Mouse (Mus musculus) T-cell, adult 2 months (primary cell): ENCODE results near the gene Hist1h3d.
"Not testable (repeated sequence)": the region's sequence is repeated elsewhere in the genome, so short reads cannot be mapped to it uniquely, and the experiment has no call there.

Experiments
- DNase-seq: peaks from one replicate; pipeline ENCODE4 v3.0.0; 2022; ENCODE audit warnings: low spot score

The Hist1h3d gene

DNA sequence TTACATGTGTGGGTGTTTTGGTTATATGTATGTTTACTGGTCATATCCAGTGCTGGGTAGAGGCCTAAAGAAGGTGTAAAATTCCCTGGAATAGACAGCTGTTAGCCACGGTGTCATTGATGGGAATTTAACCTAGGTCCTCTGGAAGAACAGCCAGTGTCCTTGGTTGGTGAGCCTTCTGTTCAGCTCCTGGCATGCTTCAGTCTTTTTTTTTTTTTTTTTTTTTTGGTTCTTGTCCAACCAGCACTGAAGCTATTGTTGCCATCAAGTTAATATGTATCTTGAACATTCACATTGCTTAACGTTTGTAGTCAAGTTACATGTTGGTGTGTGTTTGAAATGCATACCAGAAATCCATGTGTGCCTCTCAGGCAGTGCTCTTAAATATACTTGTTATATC is 11.1 kb upstream of the Hist1h3d start:
- DNase-seq, result no peak

DNA sequence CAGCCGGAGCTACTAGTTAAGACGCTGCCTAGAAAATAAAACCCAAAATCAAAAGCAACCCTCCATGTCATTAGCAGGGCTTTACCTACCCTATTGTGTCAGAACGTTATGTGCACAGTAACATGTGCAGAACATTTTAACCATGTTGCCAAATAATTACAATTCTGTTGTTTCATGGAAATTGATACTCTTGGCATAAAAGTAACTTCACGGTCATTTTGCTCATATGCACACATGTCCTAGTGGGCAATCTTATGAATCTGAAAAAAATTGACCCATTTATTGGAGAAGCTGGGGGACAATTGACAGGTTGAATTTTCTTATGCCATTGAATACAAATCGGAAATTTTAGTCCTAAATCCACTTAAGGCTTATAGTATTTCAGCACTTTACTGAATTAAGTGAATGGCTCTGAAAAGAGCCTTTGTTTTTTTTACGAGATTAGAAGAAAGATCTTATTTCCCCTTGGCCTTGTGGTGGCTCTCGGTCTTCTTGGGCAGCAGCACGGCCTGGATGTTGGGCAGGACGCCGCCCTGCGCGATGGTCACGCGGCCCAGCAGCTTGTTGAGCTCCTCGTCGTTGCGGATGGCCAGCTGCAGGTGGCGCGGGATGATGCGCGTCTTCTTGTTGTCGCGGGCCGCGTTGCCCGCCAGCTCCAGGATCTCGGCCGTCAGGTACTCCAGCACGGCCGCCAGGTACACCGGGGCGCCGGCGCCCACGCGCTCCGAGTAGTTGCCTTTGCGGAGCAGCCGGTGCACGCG is 5.1 kb upstream of the Hist1h3d start:
- not testable (repeated sequence) for DNase-seq

DNA sequence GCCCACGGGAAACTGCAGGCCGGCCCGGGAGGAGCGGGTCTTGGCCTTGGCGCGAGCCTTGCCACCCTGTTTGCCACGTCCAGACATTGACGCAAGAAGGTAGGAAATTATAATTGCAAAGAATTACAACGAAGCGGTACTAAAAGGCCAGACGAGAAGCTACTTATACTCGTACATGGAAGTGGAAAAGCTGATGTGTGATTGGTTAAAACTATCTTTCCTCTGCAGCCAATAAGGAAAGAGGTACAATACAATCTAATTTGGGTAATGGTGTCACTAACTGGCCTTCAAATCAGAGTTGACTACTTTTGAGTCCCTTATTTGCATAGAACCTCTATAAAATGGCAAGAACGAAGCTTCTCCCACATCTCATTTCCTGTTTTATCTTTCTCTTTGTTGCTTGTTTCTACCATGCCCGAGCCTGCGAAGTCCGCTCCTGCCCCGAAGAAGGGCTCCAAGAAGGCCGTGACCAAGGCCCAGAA is 4.5 kb upstream of the Hist1h3d start, which contains the start of the genes Hist1h2ae and Hist1h2bg:
Gene Hist1h2ae (minus strand): TSS at position 199 of the 482 bp plus-strand sequence.
Gene Hist1h2bg (plus strand): TSS at position 375 of the 482 bp plus-strand sequence.
- peak; percentile 68 for DNase-seq

DNA sequence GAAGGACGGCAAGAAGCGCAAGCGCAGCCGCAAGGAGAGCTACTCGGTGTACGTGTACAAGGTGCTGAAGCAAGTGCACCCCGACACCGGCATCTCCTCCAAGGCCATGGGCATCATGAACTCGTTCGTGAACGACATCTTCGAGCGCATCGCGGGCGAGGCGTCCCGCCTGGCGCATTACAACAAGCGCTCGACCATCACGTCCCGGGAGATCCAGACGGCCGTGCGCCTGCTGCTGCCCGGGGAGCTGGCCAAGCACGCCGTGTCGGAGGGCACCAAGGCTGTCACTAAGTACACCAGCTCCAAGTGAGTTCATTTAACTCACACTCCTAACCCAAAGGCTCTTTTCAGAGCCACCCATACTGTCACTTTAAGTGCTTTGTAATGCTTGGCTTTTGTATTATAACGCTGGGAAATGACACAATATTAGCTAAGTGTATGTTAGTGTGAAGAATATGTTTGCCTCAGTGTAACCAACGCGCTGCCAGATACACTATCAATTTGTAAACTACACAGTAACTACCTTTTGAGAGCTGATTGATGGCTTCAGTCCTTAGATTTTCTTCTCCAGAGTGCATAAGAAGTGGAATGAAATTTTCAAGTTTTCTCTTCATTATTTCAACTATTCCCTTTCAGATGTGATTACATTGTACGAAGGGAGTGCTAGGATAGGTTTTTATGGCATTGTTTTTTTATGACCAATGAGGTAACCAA is 3.9 kb upstream of the Hist1h3d start:
- not testable (repeated sequence) for DNase-seq

DNA sequence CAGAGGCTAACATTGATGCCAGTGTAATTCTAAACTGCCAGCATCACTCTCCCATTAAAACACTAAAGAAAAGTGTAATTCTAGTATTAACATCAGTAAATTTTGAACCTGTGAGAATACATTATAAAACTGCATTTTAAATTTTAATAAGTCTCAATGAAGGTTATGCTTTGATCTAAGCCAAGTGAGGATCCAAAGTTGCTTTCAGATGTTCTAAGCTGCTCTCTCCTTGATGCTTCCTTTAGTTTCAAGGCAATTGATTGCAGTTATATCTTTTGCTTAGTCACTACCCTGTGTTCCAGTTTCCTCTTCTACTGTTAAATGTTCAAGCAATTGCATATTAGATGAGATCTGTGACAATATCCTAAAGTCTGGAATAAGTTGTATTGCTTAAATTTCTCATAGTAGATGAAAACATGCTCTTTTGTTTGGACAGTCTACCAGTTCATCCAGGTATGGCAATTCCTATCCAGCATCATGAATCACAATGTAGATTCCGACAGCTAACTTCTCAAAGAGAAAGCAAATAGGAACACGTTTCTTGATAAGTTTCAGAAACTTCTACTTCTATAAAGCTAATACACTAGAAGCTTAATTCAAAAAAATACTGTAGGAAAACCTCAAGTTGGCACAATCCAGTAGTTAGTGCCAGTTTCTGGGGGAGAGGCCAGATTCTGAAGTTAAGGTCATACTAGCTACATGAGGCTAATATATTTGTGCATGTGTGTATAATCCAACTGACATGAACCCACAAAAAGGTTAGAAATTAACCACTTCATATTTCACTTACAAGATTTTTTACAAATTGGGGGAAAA is 3.1 kb upstream of the Hist1h3d start:
- DNase-seq, result no peak

DNA sequence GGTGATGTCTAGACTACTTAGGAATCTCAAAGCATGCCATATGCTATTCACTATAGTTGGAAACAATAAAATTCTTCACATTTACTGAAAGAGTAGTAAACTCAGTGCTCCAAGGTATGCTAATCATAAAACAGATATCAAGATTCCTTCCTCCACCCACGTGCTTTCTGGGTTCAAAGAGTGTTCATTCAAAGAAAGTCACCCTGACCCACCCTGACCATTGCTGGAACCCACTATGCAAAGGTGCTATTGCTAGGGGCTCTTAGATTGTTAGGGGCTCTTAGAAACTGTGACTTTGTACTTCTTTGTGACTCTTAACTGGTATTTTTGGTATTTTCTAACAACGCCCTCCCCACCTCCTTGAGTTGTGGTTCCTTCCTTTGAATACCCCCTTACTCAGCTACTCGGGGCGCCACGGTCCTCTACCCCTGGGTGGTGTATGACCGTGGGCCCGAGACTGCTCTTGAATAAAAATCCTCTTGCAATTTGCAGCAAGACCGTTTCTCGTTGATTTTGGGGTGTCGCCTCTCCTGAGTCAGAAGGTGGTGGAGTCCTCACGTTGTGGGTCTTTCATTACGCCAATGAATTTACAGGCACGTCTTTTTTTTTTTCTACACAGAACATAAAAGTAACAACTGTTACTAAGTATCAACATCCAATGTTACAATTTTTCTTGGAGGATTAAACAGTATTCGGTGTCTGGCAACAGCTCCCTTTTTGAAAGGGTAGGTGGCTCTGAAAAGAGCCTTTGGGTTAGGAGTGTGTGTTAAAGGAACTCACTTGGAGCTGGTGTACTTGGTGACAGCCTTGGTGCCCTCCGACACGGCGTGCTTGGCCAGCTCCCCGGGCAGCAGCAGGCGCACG is 2.3 kb upstream of the Hist1h3d start:
- DNase-seq, result not testable (repeated sequence)

DNA sequence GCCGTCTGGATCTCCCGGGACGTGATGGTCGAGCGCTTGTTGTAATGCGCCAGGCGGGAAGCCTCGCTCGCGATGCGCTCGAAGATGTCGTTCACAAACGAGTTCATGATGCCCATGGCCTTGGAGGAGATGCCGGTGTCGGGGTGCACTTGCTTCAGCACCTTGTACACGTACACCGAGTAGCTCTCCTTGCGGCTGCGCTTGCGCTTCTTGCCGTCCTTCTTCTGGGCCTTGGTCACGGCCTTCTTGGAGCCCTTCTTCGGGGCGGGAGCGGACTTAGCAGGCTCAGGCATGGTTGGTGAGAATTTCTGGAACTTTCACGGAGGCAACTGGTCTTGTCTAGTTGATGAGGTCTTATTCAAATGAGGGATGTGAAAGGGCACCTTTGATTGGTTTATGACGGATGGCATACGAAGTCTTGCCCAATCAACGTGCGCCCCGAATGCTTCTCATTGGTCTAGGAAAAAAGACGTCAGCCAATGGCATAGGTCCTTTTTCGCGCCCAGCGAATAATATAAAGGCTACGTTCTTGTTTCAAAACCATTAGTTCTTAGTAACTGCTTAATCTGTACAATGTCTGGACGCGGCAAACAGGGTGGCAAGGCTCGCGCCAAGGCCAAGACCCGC is 1.6 kb upstream of the Hist1h3d start, which contains the start of the genes Hist1h2bf and Hist1h2ad:
Gene Hist1h2bf (minus strand): TSS at position 299 of the 627 bp plus-strand sequence.
Gene Hist1h2ad (plus strand): TSS at position 484 of the 627 bp plus-strand sequence.
- DNase-seq, result peak; percentile 85

DNA sequence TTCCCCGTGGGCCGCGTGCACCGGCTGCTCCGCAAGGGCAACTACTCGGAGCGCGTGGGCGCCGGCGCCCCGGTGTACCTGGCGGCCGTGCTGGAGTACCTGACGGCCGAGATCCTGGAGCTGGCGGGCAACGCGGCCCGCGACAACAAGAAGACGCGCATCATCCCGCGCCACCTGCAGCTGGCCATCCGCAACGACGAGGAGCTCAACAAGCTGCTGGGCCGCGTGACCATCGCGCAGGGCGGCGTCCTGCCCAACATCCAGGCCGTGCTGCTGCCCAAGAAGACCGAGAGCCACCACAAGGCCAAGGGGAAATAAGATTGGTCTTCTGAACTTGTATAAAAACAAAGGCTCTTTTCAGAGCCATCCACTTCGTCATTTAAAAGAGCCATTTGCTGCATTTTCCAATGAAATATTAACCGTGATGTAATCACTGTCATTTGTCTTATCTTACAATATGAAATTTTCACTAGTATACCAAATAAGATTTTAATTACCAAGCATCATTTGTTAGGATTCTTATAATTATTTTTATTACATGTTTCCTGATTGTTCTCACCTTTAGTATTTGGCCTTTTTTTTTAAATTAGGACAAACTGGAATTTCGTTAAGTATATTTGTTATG is 905 bp upstream of the Hist1h3d start:
- DNase-seq, result not testable (repeated sequence)

DNA sequence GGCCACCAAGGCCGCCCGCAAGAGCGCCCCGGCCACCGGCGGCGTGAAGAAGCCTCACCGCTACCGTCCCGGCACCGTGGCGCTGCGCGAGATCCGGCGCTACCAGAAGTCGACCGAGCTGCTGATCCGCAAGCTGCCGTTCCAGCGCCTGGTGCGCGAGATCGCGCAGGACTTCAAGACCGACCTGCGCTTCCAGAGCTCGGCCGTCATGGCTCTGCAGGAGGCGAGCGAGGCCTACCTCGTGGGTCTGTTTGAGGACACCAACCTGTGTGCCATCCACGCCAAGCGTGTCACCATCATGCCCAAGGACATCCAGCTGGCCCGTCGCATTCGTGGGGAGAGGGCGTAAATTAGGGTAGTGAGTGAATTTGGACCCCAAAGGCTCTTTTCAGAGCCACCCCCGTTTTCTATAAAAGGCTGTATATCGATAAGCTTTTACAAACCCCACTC is 326 bp downstream of the Hist1h3d start:
- not testable (repeated sequence) for DNase-seq

DNA sequence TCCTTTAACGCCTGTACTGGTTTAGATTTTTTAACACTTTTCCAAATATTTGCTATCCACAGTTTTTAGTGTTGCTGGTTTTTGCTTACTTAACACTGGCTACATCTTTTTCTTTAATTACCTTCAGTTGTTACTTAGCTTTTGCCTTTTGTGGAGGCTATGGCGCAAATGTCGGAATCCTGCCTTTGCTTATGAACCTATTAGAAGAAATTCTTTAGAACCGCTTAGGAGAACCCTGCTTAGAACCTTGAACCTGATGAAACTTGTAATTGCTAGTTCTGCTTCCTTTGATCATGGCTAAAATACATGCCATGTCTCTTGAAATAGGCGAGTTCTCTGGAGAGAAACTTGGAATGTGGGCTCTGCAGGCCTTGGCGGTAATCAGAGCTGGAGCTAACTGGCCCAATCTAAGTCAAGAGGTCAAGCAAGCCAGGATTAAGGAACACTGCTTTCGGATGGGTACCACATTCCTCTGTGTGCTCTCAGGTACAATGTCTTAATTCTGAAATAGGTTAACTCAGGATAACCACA is 853 bp downstream of the Hist1h3d start:
- no peak for DNase-seq

DNA sequence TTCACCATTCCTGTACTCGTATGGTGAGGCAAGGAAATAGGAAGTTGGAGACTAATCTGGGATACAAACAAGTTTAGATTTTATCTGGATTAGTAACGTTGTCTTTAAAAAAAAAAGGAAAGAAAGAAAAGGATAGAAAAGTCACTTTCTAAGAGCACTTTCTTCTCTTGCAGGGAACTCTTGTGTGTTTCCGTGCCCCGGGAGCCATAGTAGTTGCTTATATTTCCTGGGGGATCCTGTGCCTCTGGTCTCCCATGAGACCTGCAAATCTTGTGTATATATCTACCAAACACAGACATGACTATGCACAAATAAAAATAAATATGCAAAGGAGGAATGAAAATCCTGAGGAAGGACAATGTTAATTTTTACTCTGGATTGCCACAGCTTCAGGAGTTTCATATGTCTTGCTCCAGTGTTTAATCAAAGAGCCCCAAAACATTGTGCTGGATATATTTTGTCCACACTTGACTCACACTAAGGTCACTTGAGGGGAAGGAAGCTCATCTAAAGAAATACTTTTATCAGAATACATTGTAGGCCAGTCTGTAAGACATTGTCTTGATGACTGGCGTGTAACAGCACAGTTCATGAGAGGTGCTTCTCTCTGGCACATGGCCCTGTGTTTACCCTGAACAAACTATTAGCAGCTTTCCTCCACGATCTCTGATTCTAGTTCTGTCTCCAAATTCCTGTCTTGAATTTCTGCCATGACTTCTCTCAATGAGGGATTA is 1.5 kb downstream of the Hist1h3d start:
- no peak for DNase-seq

DNA sequence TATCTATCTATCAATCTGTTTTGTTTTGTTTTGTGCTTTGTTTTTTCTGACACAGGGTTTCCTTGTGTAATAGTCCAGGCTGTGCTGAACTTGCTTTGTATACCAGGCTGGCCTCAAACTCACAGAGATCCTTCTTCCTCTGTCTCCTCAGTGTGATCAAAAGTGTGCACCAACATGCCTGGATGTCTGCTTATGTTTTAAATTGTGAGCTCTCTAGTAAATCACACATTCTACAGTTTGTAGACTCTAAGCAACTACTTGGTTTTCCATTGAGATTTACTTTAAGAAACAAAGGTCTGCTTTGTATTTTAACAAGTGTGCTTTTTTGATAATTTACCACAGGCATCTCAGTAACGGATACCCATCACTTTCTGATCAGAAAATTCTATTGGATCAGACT is 2.3 kb downstream of the Hist1h3d start:
- DNase-seq, result no peak

DNA sequence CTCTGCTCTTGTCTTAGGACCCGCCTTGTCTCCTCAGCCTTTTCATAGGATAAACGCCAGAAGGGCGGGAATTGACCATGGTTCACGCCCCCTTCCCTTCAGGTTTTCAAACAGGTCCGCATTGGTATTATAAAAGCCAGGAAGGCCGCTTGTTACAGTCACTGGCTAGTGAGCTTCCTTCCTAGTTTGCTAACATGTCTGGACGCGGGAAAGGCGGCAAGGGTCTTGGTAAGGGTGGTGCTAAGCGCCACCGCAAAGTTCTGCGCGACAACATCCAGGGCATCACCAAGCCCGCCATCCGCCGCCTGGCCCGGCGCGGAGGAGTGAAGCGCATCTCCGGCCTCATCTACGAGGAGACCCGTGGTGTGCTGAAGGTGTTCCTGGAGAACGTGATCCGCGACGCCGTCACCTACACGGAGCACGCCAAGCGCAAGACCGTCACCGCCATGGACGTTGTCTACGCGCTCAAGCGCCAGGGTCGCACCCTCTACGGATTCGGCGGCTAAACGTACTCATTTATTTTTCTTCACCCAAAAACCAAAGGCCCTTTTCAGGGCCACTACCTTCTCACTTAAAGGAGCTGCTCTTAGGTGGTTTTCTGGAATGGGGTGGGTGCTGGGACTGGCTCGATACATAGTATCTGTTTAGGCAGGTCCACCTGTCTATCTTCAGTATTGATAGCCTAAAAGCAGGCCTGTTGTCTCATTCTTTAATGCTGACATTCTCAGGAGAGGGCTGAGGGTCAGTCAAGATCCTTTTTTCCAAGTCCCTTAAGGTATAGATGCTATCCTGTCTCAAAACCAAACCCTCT is 6.0 kb downstream of the Hist1h3d start, which contains the start of gene Hist1h4d:
Gene Hist1h4d (plus strand): TSS at position 191 of the 811 bp plus-strand sequence.
- DNase-seq, result peak; percentile 92

DNA sequence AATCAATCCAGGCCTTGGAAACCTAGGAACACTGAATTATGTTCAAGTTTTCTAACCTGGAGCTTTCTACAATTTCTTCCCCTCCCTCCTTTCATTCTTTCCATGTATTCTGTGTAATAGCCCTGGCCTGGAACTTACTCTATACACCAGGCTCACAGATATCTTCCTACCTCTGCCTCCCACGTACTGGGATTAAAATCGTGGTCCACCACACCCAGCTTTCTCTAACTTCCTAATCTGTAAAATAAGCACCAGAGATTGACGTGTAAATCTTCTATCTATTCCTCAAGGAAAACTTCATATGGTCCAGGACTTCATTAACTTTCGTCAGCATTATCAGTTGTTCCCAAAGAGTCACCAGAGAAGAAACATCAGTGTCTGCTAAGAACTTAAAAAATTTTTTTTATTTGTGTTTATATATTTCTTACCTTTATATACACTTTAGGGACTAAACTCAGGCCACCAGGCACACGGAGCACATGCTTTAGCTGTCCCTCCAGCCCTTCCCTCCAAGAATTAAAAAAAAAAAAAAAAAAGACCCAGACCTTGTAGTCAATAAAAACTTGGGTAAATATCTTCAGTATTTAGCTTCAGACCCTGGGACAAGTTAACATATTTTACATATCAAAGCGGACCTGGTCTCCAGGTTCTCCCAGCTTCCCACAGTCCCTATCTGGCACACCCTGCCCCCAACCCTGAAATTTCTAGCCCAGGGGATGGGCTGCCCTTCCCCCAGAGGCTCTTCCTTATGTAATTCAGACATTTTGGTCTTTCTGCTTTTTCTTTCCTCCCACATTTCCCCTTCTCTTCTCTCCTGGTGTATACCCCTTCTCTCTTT is 6.9 kb downstream of the Hist1h3d start:
- no peak for DNase-seq

DNA sequence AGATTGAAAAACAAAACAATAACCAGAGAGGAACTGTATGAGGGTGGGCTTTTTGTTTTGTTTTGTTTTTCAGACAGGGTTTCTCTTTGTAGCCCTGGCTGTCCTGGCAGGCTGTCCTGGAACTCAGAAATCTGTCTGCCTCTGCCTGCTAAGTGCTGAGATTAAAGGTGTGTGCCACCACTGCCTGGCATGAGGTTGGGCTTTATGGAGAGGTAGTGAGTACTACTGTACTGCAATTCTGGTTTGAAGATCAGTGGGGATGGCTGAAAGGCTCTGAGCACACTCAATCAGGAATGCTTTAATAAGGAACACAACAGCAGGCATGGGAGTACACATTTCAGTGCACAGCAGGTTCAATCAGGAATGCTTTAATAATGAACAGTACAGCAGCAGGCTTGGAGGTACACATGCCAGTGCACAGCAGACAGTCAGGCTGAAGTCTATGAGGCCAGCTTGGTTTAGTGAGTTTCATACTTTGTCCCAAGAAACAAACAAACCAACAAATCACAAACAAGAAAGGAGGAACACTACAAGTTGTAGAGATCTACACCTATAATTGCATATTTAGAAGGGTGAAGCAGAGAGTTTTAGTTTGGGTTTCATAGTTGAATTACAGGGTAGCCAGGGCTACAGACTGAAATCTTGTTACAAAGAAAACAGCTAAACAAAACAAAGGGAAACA is 8.0 kb downstream of the Hist1h3d start:
- DNase-seq, result no peak

DNA sequence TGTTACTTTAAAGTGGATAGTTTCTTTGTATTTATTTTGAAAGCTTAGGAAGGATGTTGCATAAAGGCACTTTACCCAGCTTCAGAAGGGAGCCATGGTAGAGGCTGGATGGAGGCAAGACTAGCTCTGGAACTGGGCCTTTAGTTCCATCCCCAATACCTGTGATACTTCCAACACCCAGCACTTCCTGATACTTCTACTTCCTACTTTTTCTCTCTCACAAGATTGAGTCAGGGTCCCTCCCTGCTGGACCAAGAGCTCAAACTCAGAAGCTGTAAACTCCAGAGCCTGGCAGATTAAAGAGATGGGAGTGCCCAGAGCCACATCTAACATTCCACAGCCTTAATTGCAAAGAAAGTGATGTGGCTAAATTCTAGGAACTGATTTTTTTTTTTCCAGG is 8.8 kb downstream of the Hist1h3d start:
- peak; percentile 6 for DNase-seq
